Mouse (Mus musculus): ENCODE measurements around the gene Klf6.

Klf6 gene

DNA sequence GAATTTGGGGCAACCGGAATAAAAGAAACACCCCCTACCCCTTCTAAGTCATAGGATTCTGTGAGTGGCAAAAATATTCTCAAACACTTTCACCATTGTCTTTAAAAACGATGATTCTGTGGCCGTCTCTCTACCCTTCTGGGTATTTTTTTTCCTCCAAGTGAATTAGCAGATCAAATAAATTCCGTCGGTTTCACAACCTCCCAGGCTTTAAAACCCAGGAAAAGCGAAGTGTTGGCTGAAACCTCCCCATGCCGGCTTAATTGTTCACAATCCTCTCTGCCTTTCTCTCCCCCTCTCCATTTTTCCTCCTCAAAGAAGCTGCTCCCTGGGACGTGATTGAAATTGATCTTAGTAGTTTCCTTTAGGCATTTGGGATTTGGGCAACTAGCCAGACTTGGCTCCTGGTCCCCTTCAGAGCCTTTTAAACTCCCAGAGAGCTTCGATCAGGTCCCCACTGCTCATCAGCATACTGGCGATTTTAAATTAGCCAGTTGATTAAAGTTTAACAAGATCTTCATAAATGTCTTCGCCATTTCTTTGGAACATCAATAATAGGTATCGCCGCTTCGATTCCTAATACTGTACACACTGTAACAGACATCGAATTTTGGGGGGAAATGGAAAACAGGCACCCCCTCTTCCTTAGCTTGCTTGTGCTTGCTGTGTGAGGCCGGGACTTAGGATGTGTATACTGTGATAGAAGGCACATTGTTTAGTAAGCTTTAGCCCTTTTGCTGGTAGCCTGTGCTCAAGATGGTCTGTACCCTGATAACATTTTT is 1.5 kb downstream of the Klf6 start:
- no peak for ATAC-seq (ENCODE audit: insufficient number of reproducible peaks, low FRiP score, low TSS enrichment)

- ATAC-seq (ENCODE audit: insufficient number of reproducible peaks, low FRiP score, low TSS enrichment): no peak
Observed at GRCm38 (mm10) chr13:5863408-5863891, 2.2 kb downstream of the Klf6 start.

- no peak for ATAC-seq (ENCODE audit: insufficient number of reproducible peaks, low FRiP score, low TSS enrichment)
Observed at GRCm38 (mm10) chr13:5864265-5865097, 3.2 kb downstream of the Klf6 start.

GRCm38 (mm10) chr13:5865098-5865415 is 3.8 kb downstream of the Klf6 start:
- no peak for ATAC-seq (ENCODE audit: insufficient number of reproducible peaks, low FRiP score, low TSS enrichment)

- no peak for ATAC-seq (ENCODE audit: insufficient number of reproducible peaks, low FRiP score, low TSS enrichment)
Observed at GRCm38 (mm10) chr13:5866091-5866490, 4.8 kb downstream of the Klf6 start.

GRCm38 (mm10) chr13:5866532-5866931 is 5.2 kb downstream of the Klf6 start:
- ATAC-seq (ENCODE audit: insufficient number of reproducible peaks, low FRiP score, low TSS enrichment): no peak

DNA sequence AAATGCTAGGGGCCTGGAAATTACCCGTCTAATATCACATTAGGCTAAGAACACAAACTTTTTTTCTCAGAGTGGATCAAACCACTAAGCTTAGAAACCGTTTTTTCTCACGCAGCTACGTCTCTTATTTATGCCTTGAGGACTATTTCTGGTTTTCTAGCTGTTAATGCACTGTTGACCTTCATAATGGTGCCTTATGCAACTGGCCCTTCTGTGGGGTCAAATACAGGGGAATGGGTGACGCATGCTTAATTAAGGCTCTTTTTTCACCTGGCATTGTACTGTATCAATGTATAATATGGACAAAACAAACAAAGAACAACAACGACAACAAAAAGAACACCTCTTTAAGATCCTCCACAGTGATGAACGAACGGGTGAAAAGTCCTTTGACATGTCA is 7.1 kb downstream of the Klf6 start:
- ATAC-seq (ENCODE audit: insufficient number of reproducible peaks, low FRiP score, low TSS enrichment): no peak

- ATAC-seq (ENCODE audit: insufficient number of reproducible peaks, low FRiP score, low TSS enrichment): no peak
Observed at GRCm38 (mm10) chr13:5869433-5869832, 8.2 kb downstream of the Klf6 start.

DNA sequence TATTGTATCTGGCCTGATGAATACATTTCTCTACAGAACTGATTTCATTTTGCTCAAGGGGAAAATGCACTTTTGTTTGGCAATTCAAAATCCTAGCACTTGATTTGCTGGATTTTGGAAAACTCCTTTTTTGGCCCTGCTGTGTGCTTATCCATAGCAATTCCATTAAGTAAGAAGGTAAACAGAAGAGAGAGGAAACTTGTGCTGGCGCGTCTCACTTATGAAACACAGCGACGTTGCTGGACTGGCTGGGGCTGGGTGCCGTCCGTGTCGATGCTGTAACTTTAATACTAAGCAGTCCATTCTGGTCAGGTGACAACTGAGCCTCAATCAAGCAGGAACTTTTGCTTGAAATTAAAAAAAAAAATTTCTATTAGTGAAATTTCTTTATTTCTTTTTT is 8.6 kb downstream of the Klf6 start:
- no peak for ATAC-seq (ENCODE audit: insufficient number of reproducible peaks, low FRiP score, low TSS enrichment)

- no peak for ATAC-seq (ENCODE audit: insufficient number of reproducible peaks, low FRiP score, low TSS enrichment)
Observed at GRCm38 (mm10) chr13:5870382-5871272, 9.3 kb downstream of the Klf6 start.

DNA sequence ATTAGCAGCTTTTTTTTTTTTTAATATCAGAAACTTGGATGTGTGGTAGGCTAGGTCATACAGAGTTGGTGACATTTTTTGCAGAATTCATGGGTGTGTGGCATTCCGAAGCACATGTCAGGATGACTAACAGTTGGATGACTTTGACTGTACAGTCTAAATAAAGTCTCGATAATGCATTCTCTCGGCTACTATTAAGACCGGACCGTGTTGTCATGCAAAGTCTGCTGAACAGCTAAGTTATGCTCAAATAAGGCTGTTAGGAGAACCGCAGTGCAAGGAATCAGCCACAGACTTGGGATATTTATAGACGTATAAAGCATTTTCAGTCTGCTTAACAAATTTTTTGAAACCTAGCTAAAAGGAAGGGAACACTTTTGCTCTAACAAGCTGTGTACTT is 10.1 kb downstream of the Klf6 start:
- ATAC-seq (ENCODE audit: insufficient number of reproducible peaks, low FRiP score, low TSS enrichment): no peak

DNA sequence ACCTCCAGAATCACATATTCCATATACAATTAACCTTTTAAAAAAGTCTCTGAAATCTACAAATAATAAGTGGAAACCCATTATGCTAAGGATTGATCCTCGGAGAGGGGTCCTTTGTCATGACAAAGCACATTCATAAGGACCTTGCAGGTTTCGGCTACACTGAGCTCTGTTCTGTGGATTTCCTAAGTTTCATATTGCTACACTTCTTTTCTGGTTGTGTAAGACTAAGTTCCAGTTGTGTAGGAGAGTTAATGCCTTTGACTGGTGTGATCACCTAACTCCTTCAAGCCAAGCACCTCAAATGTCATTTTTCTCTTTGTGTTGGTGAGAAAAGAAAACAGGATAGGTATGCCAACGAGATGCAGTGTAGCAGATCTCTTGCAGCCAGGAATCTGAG is 12.4 kb downstream of the Klf6 start:
- no peak for ATAC-seq (ENCODE audit: insufficient number of reproducible peaks, low FRiP score, low TSS enrichment)

GRCm38 (mm10) chr13:5875478-5875877 is 14.2 kb downstream of the Klf6 start:
- ATAC-seq (ENCODE audit: insufficient number of reproducible peaks, low FRiP score, low TSS enrichment): no peak

GRCm38 (mm10) chr13:5878748-5879147 is 17.5 kb downstream of the Klf6 start:
- no peak for ATAC-seq (ENCODE audit: insufficient number of reproducible peaks, low FRiP score, low TSS enrichment)

DNA sequence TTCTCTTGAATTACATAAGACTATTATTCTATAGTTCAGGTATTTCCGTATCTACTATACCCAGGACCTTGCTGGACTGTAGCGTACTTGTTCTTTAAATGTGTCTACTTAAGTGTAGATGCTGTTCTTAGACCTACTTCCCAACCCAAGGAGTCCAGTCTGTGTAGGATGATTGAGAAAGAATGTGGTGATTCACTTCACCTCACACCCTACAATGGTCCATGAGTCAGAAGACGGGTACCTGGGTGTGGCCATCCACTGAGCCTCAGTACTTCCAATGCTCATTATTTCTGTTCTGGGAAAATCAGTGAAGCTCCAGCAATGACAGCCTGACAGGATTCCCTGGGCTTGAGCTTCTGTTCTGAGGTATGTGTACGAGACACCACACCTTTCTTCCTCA is 25.5 kb downstream of the Klf6 start:
- no peak for ATAC-seq (ENCODE audit: insufficient number of reproducible peaks, low FRiP score, low TSS enrichment)

GRCm38 (mm10) chr13:5888164-5888563 is 26.9 kb downstream of the Klf6 start:
- ATAC-seq (ENCODE audit: insufficient number of reproducible peaks, low FRiP score, low TSS enrichment): no peak

GRCm38 (mm10) chr13:5888731-5889130 is 27.4 kb downstream of the Klf6 start:
- no peak for ATAC-seq (ENCODE audit: insufficient number of reproducible peaks, low FRiP score, low TSS enrichment)

- ATAC-seq (ENCODE audit: insufficient number of reproducible peaks, low FRiP score, low TSS enrichment): no peak
Observed at GRCm38 (mm10) chr13:5890035-5890434, 28.8 kb downstream of the Klf6 start.

DNA sequence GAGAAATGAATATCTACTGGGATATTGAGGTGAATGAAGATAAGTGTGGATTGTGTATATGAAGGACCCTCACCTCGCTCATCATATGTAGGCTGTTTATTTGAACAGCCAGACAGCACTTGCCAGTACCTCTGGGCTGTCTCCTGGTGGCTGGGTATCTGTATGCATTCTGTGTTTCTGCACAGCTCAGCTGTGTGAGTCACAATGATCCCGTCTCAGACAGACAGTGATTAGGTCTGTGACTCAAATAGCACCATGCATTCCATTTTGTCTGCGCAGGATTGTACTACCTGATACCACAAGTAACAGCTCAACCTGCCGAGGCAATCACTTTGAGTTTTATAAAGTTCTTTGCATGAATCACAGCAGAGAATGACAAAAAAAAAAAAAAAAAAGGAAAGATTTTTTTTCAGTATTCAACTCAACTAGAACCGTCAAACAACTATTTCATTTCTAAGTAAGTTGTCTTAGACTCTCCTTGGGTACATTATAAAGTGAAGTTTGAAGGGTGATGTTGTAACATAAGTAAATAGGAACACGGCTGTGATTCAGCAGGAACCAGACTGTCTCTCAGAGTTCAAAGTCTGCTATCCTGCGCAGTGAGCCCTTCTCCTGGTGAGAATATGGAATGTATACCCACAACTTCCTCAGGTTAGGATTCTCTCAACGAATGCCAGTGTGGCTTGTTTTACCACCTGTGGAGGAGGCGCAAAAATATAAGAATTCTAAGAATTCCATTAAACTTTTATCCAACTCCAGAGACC is 31.6 kb downstream of the Klf6 start:
- no peak for ATAC-seq (ENCODE audit: insufficient number of reproducible peaks, low FRiP score, low TSS enrichment)

- no peak for ATAC-seq (ENCODE audit: insufficient number of reproducible peaks, low FRiP score, low TSS enrichment)
Observed at GRCm38 (mm10) chr13:5894910-5895309, 33.6 kb downstream of the Klf6 start.
